Mouse (Mus musculus): Measurements from ENCODE around the gene Neil1.

DNA sequence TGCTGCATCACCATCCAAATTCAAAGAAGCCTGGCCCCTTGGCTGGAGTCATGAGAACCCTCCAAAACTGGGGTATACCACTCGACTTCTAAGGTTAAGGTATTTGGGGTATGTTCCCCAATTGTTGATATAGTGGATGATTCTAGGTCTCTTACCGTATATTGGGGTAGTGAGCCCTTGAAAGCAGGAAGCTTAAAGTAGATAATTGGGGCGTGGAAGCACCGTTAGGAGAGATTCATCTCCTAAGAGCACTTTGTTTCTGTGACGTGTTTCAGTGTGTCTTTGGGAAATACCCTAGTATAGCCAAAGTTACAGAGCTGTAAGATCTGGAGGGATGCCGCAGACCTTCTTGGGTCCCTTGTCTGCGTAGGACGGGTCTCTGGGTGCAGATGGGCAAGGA lies 49.3 kb upstream of the Neil1 start:
- TF ChIP-seq CTCF (IDR thresholded peaks at IDR 0.05; ENCODE audit: low read depth) (no peak), EP300 (IDR thresholded peaks at IDR 0.05; ENCODE audit: low read depth) (no peak)

All from liver, embryonic 14.5 days (tissue).